Comparison of ENCODE assay signal across 8 mouse cellular contexts in genomic region chr19:6331719-6332516, GRCm38 (mm10). TPM values are rescaled to one million over a fixed set of nuclear protein-coding genes. Genes with fewer than 3 reads are reported as not detected.
DNase-seq lines count a peak whose midpoint lies in the region; ATAC-seq and TF ChIP-seq lines count a peak whose summit lies in the region.

No protein-coding gene starts in this region.

- no peaks in the 10 kb centered on the region for H3K9me3 ChIP-seq in erythroblast, embryonic 14.5 days (ENCODE audit: control insufficient read depth, low read length)
- H3K9me3 ChIP-seq in hindbrain, embryonic 11.5 days (ENCODE audit: control insufficient read depth, low read length), result no peaks in the 10 kb centered on the region
- H3K9me3 ChIP-seq in limb, embryonic 13.5 days, result no peaks in the 10 kb centered on the region
- H3K9me3 ChIP-seq in midbrain, embryonic 14.5 days (ENCODE audit: control insufficient read depth, low read length), result no peaks in the 10 kb centered on the region
- H3K9me3 ChIP-seq in stomach, postnatal 0 days (ENCODE audit: control insufficient read depth, low read length), result no peaks in the 10 kb centered on the region

- peaks cover 5% of the 10 kb centered on the region for H3K36me3 ChIP-seq in erythroblast, embryonic 14.5 days (ENCODE audit: control insufficient read depth)
- H3K36me3 ChIP-seq in hindbrain, embryonic 11.5 days (ENCODE audit: control insufficient read depth, insufficient read depth, low read length), result no peaks in the 10 kb centered on the region
- H3K36me3 ChIP-seq in limb, embryonic 13.5 days, result peaks cover 3% of the 10 kb centered on the region
- H3K36me3 ChIP-seq in midbrain, embryonic 14.5 days (ENCODE audit: control insufficient read depth, insufficient read depth, low read length), result peaks cover under 1% of the 10 kb centered on the region
- 0 out of 2 replicates have a peak, but pooled peaks cover under 1% of the 10 kb centered on the region for H3K36me3 ChIP-seq in stomach, postnatal 0 days (ENCODE audit: control insufficient read depth, insufficient read depth, low read length)

- H3K4me1 ChIP-seq in erythroblast, embryonic 14.5 days (ENCODE audit: control insufficient read depth), result peaks cover 46% of the 10 kb centered on the region
- H3K4me1 ChIP-seq in hindbrain, embryonic 11.5 days (replicated peaks; ENCODE audit: control insufficient read depth, insufficient read depth, low read length), result peaks cover 12% of the 10 kb centered on the region
- peaks cover 25% of the 10 kb centered on the region for H3K4me1 ChIP-seq in limb, embryonic 13.5 days
- H3K4me1 ChIP-seq in midbrain, embryonic 14.5 days (ENCODE audit: control insufficient read depth, insufficient read depth, low read length), result peaks cover 11% of the 10 kb centered on the region
- H3K4me1 ChIP-seq in stomach, postnatal 0 days (replicated peaks; ENCODE audit: control insufficient read depth, insufficient read depth), result no peaks in the 10 kb centered on the region

- peak overlapping the region; percentile 33 for H3K4me2 ChIP-seq in hindbrain, embryonic 11.5 days (replicated peaks; ENCODE audit: low read depth, low read length)
- peak overlapping the region; percentile 44 for H3K4me2 ChIP-seq in limb, embryonic 13.5 days (replicated peaks)
- H3K4me2 ChIP-seq in midbrain, embryonic 14.5 days (ENCODE audit: low read length), result peak overlapping the region; percentile 35
- H3K4me2 ChIP-seq in stomach, postnatal 0 days (replicated peaks; ENCODE audit: low read depth), result peak overlapping the region; percentile 42

- H3K4me3 ChIP-seq in erythroblast, embryonic 14.5 days (replicated peaks), result peak overlapping the region; percentile 10
- no peak overlapping the region for H3K4me3 ChIP-seq in hindbrain, embryonic 11.5 days (ENCODE audit: low read depth, low read length)
- no peak overlapping the region for H3K4me3 ChIP-seq in limb, embryonic 13.5 days
- no peak overlapping the region for H3K4me3 ChIP-seq in midbrain, embryonic 14.5 days (replicated peaks; ENCODE audit: low read depth, low read length)
- no peak overlapping the region for H3K4me3 ChIP-seq in stomach, postnatal 0 days (ENCODE audit: low read depth, low read length)

- no peak for TF ChIP-seq EP300 in stomach, postnatal 0 days (optimal IDR thresholded peaks at IDR 0.05)

- no peak overlapping the region for H3K9ac ChIP-seq in hindbrain, embryonic 11.5 days (ENCODE audit: low read depth, low read length)
- H3K9ac ChIP-seq in limb, embryonic 13.5 days, result 0 out of 2 replicates have a peak overlapping the region, but pooled peaks have one; percentile 48
- 0 out of 2 replicates have a peak overlapping the region, but pooled peaks have one; percentile 20 for H3K9ac ChIP-seq in midbrain, embryonic 14.5 days (replicated peaks; ENCODE audit: low read length)
- H3K9ac ChIP-seq in stomach, postnatal 0 days (ENCODE audit: low read length), result peak overlapping the region; percentile 38

- no peak overlapping the region for H3K27ac ChIP-seq in hindbrain, embryonic 11.5 days (ENCODE audit: low read depth, low read length)
- no peak overlapping the region for H3K27ac ChIP-seq in limb, embryonic 13.5 days
- H3K27ac ChIP-seq in midbrain, embryonic 14.5 days (replicated peaks; ENCODE audit: low read depth, low read length), result no peak overlapping the region
- no peak overlapping the region for H3K27ac ChIP-seq in stomach, postnatal 0 days (replicated peaks)

- DNase-seq in layer of hippocampus, adult 18-20 months (ENCODE audit: low spot score in 2 of 2), result peak; percentile 53 to 61
- DNase-seq in layer of hippocampus, adult 8-10 months (ENCODE audit: low spot score in 2 of 2), result no peak
- DNase-seq in adrenal gland, postnatal 10 days, result peak; percentile 76
- peak; percentile 78 for DNase-seq in hindbrain, embryonic 11.5 days (ENCODE audit: low spot score)
- DNase-seq in midbrain, embryonic 14.5 days, result peak; percentile 89
- DNase-seq in stomach, postnatal 0 days (ENCODE audit: low spot score), result peak; percentile 67

- 26% methylated on average over 13 of the region's 13 CpGs for WGBS in hindbrain, embryonic 11.5 days
- 28% methylated on average over 13 of the region's 13 CpGs for WGBS in limb, embryonic 13.5 days
- 18% methylated on average over 13 of the region's 13 CpGs for WGBS in midbrain, embryonic 14.5 days
- 19% methylated on average over 13 of the region's 13 CpGs for whole genome bisulfite sequencing in stomach, postnatal 0 days

- peak; percentile 97 for TF ChIP-seq CTCF in stomach, postnatal 0 days (IDR thresholded peaks at IDR 0.05; ENCODE audit: low read depth)

- no peak for ATAC-seq in hindbrain, embryonic 11.5 days (ENCODE audit: low FRiP score)
- no peak for ATAC-seq in limb, embryonic 13.5 days (ENCODE audit: low FRiP score, low read depth)
- no peak for ATAC-seq in midbrain, embryonic 14.5 days (ENCODE audit: low FRiP score, low TSS enrichment)
- no peak for ATAC-seq in stomach, postnatal 0 days (ENCODE audit: low FRiP score, low TSS enrichment)

- H3K27me3 ChIP-seq in erythroblast, embryonic 14.5 days (ENCODE audit: control insufficient read depth), result no peaks in the 10 kb centered on the region
- H3K27me3 ChIP-seq in hindbrain, embryonic 11.5 days (ENCODE audit: control insufficient read depth, insufficient read depth, low read length), result no peaks in the 10 kb centered on the region
- H3K27me3 ChIP-seq in limb, embryonic 13.5 days, result no peaks in the 10 kb centered on the region
- H3K27me3 ChIP-seq in midbrain, embryonic 14.5 days (ENCODE audit: control insufficient read depth, insufficient read depth, low read length), result no peaks in the 10 kb centered on the region
- H3K27me3 ChIP-seq in stomach, postnatal 0 days (ENCODE audit: control insufficient read depth, insufficient read depth, low read length), result no peaks in the 10 kb centered on the region

RNA-seq across cellular contexts. Expression of gene Men1, which starts 2.9 kb away (rescaled TPM):
- total RNA-seq in layer of hippocampus, adult 18-20 months (2021), result 10 to 100 TPM; 63.0 to 71.3 TPM
- total RNA-seq in layer of hippocampus, adult 8-10 months (2022), result 10 to 100 TPM; 60.0 to 74.4 (median 63.5) TPM
- total RNA-seq in adrenal gland, postnatal 10 days (2021), result 10 to 100 TPM; 37.1 to 38.7 TPM
- polyA plus RNA-seq in erythroblast, embryonic 14.5 days (2012), result 6.4 and 8.3 TPM in 2 replicates
- polyA plus RNA-seq in hindbrain, embryonic 11.5 days (2014; fragmentation: Nextera tagmentation; extraction: Ambion mirVana), result 43.0 and 51.3 TPM in 2 replicates
- 88.7 and 97.6 TPM in 2 replicates for polyA plus RNA-seq in limb, embryonic 13.5 days (2015; fragmentation: Nextera tagmentation; extraction: Ambion mirVana)
- polyA plus RNA-seq in midbrain, embryonic 14.5 days (2014; fragmentation: Nextera tagmentation; extraction: Ambion mirVana), result 54.8 and 55.4 TPM in 2 replicates
- 27.1 and 27.9 TPM in 2 replicates for polyA plus RNA-seq in stomach, postnatal 0 days (2015; fragmentation: Nextera tagmentation; extraction: Ambion mirVana)

RNA-seq across cellular contexts. Expression of gene Map4k2, which starts 9.0 kb away (rescaled TPM):
- 10 to 100 TPM; 82.2 to 89.6 TPM for total RNA-seq in layer of hippocampus, adult 18-20 months (2021)
- 100 to 1,000 TPM in 2 of 4 experiments, 10 to 100 TPM in 2; 85.0 to 114 (median 103) TPM for total RNA-seq in layer of hippocampus, adult 8-10 months (2022)
- total RNA-seq in adrenal gland, postnatal 10 days (2021), result 10 to 100 TPM; 35.9 to 54.6 TPM
- polyA plus RNA-seq in erythroblast, embryonic 14.5 days (2012), result 1.2 and 2.1 TPM in 2 replicates
- 6.7 and 8.5 TPM in 2 replicates for polyA plus RNA-seq in hindbrain, embryonic 11.5 days (2014; fragmentation: Nextera tagmentation; extraction: Ambion mirVana)
- polyA plus RNA-seq in limb, embryonic 13.5 days (2015; fragmentation: Nextera tagmentation; extraction: Ambion mirVana), result 11.8 and 15.5 TPM in 2 replicates
- 14.3 and 18.8 TPM in 2 replicates for polyA plus RNA-seq in midbrain, embryonic 14.5 days (2014; fragmentation: Nextera tagmentation; extraction: Ambion mirVana)
- 5.2 and 5.7 TPM in 2 replicates for polyA plus RNA-seq in stomach, postnatal 0 days (2015; fragmentation: Nextera tagmentation; extraction: Ambion mirVana)

RNA-seq across cellular contexts. Expression of gene Cdc42bpg, which starts 25.7 kb away (rescaled TPM):
- total RNA-seq in layer of hippocampus, adult 18-20 months (2021), result 1 to 10 TPM; 4.8 to 5.6 TPM
- 1 to 10 TPM; 5.9 to 9.5 (median 6.5) TPM for total RNA-seq in layer of hippocampus, adult 8-10 months (2022)
- total RNA-seq in adrenal gland, postnatal 10 days (2021), result 10 to 100 TPM; 10.3 to 11.6 TPM
- 0.62 and 0.69 TPM in 2 replicates for polyA plus RNA-seq in erythroblast, embryonic 14.5 days (2012)
- polyA plus RNA-seq in hindbrain, embryonic 11.5 days (2014; fragmentation: Nextera tagmentation; extraction: Ambion mirVana), result 0.50 and 0.82 TPM in 2 replicates
- polyA plus RNA-seq in limb, embryonic 13.5 days (2015; fragmentation: Nextera tagmentation; extraction: Ambion mirVana), result 0.52 and 0.70 TPM in 2 replicates
- polyA plus RNA-seq in midbrain, embryonic 14.5 days (2014; fragmentation: Nextera tagmentation; extraction: Ambion mirVana), result 0.43 and 1.3 TPM in 2 replicates
- polyA plus RNA-seq in stomach, postnatal 0 days (2015; fragmentation: Nextera tagmentation; extraction: Ambion mirVana), result 1.3 and 1.9 TPM in 2 replicates

RNA-seq across cellular contexts. Expression of gene Sf1, which starts 31.6 kb away (rescaled TPM):
- 100 to 1,000 TPM; 196 to 207 TPM for total RNA-seq in layer of hippocampus, adult 18-20 months (2021)
- 100 to 1,000 TPM; 209 to 234 (median 222) TPM for total RNA-seq in layer of hippocampus, adult 8-10 months (2022)
- total RNA-seq in adrenal gland, postnatal 10 days (2021), result 100 to 1,000 TPM; 166 to 186 TPM
- 134 and 140 TPM in 2 replicates for polyA plus RNA-seq in erythroblast, embryonic 14.5 days (2012)
- 156 and 178 TPM in 2 replicates for polyA plus RNA-seq in hindbrain, embryonic 11.5 days (2014; fragmentation: Nextera tagmentation; extraction: Ambion mirVana)
- polyA plus RNA-seq in limb, embryonic 13.5 days (2015; fragmentation: Nextera tagmentation; extraction: Ambion mirVana), result 130 and 148 TPM in 2 replicates
- polyA plus RNA-seq in midbrain, embryonic 14.5 days (2014; fragmentation: Nextera tagmentation; extraction: Ambion mirVana), result 99.6 and 125 TPM in 2 replicates
- 42.3 and 52.0 TPM in 2 replicates for polyA plus RNA-seq in stomach, postnatal 0 days (2015; fragmentation: Nextera tagmentation; extraction: Ambion mirVana)

RNA-seq across cellular contexts. Expression of gene Pygm, which starts 52.3 kb away (rescaled TPM):
- 10 to 100 TPM; 26.4 to 27.2 TPM for total RNA-seq in layer of hippocampus, adult 18-20 months (2021)
- 10 to 100 TPM; 14.2 to 19.7 (median 19.0) TPM for total RNA-seq in layer of hippocampus, adult 8-10 months (2022)
- total RNA-seq in adrenal gland, postnatal 10 days (2021), result 100 to 1,000 TPM in 1 of 2 experiments, 10 to 100 TPM in 1; 92.0 to 223 TPM
- polyA plus RNA-seq in erythroblast, embryonic 14.5 days (2012), result 0.08 and 0.14 TPM in 2 replicates
- 1.6 and 2.1 TPM in 2 replicates for polyA plus RNA-seq in hindbrain, embryonic 11.5 days (2014; fragmentation: Nextera tagmentation; extraction: Ambion mirVana)
- 13.2 and 14.4 TPM in 2 replicates for polyA plus RNA-seq in limb, embryonic 13.5 days (2015; fragmentation: Nextera tagmentation; extraction: Ambion mirVana)
- 2.0 and 2.9 TPM in 2 replicates for polyA plus RNA-seq in midbrain, embryonic 14.5 days (2014; fragmentation: Nextera tagmentation; extraction: Ambion mirVana)
- 8.0 and 10.5 TPM in 2 replicates for polyA plus RNA-seq in stomach, postnatal 0 days (2015; fragmentation: Nextera tagmentation; extraction: Ambion mirVana)

Comparison
In these comparisons a context has a peak if more than half of its experiments do, and no peak if none do; other contexts are left out.
1. DNase-seq: peak in layer of hippocampus, adult 18-20 months (2 of 2), adrenal gland, postnatal 10 days (single experiment), hindbrain, embryonic 11.5 days (single experiment), midbrain, embryonic 14.5 days (single experiment) and stomach, postnatal 0 days (single experiment); none in layer of hippocampus, adult 8-10 months (0 of 2).
2. Peak in every context shown above with its lines, with median percentiles within 50 percentile points of each other: H3K4me2 ChIP-seq.